Mouse (Mus musculus): Measurements from ENCODE around the gene Chat.

GRCm38 (mm10) chr14:32437352-32437793, 28.4 kb downstream of the Chat start:
- no peak for TF ChIP-seq CTCF (IDR thresholded peaks at IDR 0.05; ENCODE audit: low read depth, low read length)
- TF ChIP-seq POLR2A (IDR thresholded peaks at IDR 0.05; ENCODE audit: extremely low read depth, insufficient read depth, low read length), result no peak
